Mouse (Mus musculus) megakaryocyte, embryonic 14.5 days (primary cell): Measurements from ENCODE around the gene Jsrp1.

Source experiments
- FLI1 ChIP-seq: IDR thresholded peaks from 2 replicates; pipeline ENCODE4 v1.6.1; 2012; ENCODE audit warnings: low read length, inconsistent platforms, mixed read lengths
- GATA1 ChIP-seq: IDR thresholded peaks from 3 replicates; pipeline ENCODE4 v1.6.1; 2012; ENCODE audit warnings: mixed read lengths, low read length, inconsistent platforms, borderline replicate concordance

DNA sequence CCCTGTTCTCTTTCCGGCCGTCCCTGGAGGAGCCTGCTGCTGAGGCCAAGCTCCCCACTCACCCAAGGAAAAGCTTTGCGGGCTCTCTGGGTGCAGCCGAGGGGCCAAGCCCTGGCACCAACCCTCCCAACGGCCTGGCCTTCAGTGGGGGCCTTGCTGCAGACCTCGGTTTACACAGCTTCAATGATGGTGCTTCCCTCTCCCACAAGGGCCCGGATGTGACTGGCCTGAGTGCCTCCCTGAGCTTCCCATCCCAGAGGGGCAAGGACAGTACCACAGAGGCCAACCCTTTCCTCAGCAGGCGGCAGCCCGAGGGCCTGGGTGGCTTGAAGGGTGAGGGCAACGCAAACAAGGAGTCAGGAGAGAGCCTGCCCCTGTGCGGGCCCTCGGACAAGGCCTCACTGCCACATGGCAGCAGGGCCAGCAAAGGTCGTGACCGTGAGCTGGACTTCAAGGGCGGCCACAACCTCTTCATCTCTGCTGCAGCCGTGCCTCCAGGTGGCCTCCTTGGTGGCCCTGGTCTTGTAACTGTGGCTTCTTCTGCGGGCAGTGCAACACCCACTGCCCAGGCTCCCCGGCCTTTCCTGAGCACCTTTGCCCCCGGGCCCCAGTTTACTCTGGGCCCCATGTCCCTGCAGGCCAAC, 22.4 kb downstream of the Jsrp1 start:
- TF ChIP-seq GATA1 (no peak), FLI1 (no peak)
